Mouse (Mus musculus) brain, embryonic 18.5 days (tissue): ENCODE results near the gene Kcnip3.

ENCODE experiments used
- DNase-seq: peaks from one replicate; pipeline ENCODE4 v3.0.0-alpha.2; 2012; ENCODE audit warnings: low read depth, low spot score

Gene Kcnip3

GRCm38 (mm10) chr2:127518273-127518672 lies 3.6 kb downstream of the Kcnip3 start:
- DNase-seq: no peak

GRCm38 (mm10) chr2:127517081-127517480 lies 4.8 kb downstream of the Kcnip3 start:
- DNase-seq: no peak

- no peak for DNase-seq
These were observed 7.3 kb downstream of the Kcnip3 start for GRCm38 (mm10) chr2:127514380-127515124.

- DNase-seq: no peak
These were observed 8.7 kb downstream of the Kcnip3 start for GRCm38 (mm10) chr2:127513244-127513643.

GRCm38 (mm10) chr2:127511426-127511825 lies 10.5 kb downstream of the Kcnip3 start:
- DNase-seq: no peak

- no peak for DNase-seq
These were observed 13.8 kb downstream of the Kcnip3 start for GRCm38 (mm10) chr2:127507967-127508660.

GRCm38 (mm10) chr2:127507077-127507774 lies 14.7 kb downstream of the Kcnip3 start:
- no peak for DNase-seq

- DNase-seq: no peak
These were observed 15.7 kb downstream of the Kcnip3 start for GRCm38 (mm10) chr2:127506131-127506632.

GRCm38 (mm10) chr2:127505196-127505595 lies 16.7 kb downstream of the Kcnip3 start:
- DNase-seq: no peak

GRCm38 (mm10) chr2:127503751-127504549 lies 17.9 kb downstream of the Kcnip3 start:
- DNase-seq: peak; percentile 55

- no peak for DNase-seq
These were observed 20.8 kb downstream of the Kcnip3 start for GRCm38 (mm10) chr2:127501061-127501460.

GRCm38 (mm10) chr2:127498750-127499149 lies 23.1 kb downstream of the Kcnip3 start:
- DNase-seq: no peak

- no peak for DNase-seq
These were observed 25.6 kb downstream of the Kcnip3 start for GRCm38 (mm10) chr2:127496321-127496720.

- DNase-seq: no peak
These were observed 37.3 kb downstream of the Kcnip3 start for GRCm38 (mm10) chr2:127484476-127485170.

- no peak for DNase-seq
These were observed 38.9 kb downstream of the Kcnip3 start for GRCm38 (mm10) chr2:127483001-127483400.

GRCm38 (mm10) chr2:127482533-127482911 lies 39.4 kb downstream of the Kcnip3 start:
- DNase-seq: no peak

- DNase-seq: no peak
These were observed 39.9 kb downstream of the Kcnip3 start for GRCm38 (mm10) chr2:127481841-127482532.

- DNase-seq: no peak
These were observed 42.1 kb downstream of the Kcnip3 start for GRCm38 (mm10) chr2:127479763-127480162.

GRCm38 (mm10) chr2:127479210-127479609 lies 42.7 kb downstream of the Kcnip3 start:
- DNase-seq: no peak

- DNase-seq: no peak
These were observed 49.6 kb downstream of the Kcnip3 start for GRCm38 (mm10) chr2:127472279-127472678.
